In the genomic region with DNA sequence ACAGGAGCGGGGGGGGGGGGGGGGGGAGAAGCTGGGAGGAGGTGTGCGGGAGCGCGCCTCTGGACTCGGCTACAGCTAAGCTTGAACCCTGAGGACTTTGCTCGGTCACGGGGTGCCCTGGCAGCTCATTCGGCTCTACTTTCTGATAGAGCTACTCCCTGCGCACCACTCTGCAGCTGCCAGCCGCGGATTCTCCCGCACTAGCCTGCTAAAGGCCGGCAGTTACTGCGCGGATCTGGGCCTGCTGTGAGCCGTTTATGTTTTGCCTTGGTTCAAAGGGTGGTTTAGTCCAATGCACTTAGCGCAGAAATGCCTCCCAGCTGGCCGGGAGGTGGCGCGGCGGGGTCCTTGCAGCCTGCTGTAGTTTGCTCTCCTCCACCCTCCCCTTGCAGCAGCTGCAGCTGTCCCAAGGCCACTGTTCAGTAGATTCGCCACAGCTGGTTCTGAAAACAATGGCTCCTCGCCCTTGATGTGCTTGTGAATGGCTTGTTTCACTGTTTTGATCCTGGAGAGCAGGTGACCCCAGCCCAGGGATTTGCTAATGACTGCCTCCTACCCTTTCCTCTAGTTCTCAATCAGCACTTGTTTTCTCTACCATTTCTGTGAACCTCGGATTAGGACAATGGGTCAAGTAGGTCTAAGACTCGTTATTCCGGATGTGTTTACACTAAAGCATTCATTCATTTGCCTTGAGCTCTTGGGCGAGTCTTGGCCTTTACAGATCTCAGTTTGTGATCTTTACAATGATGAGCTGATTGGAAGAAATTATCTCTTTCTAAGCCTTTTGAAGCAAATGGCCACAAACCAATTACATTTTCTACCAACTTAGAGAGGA, we compare ENCODE assay signal across 8 mouse cellular contexts. TPM values are rescaled to one million over a fixed set of nuclear protein-coding genes. Genes with fewer than 3 reads are reported as not detected.
A peak's percentile ranks its signal among the peaks of the same experiment; 100 is the strongest.
DNase-seq lines count a peak whose midpoint lies in the region; ATAC-seq and TF ChIP-seq lines count a peak whose summit lies in the region.

No protein-coding gene starts in this region.

- DNase-seq in R1 (ENCODE audit: low read depth, low spot score) = peak; percentile 92
- peak; percentile 30 for DNase-seq in cerebellum, adult 9-11 months
- peak; percentile 65 to 67 for DNase-seq in frontal cortex, postnatal 10 days (ENCODE audit: low spot score in 2 of 2)
- DNase-seq in layer of hippocampus, adult 8-10 months (ENCODE audit: low spot score in 2 of 2) = peak; percentile 61 to 71
- DNase-seq in lung, embryonic 14.5 days = peak; percentile 93
- peak; percentile 86 for DNase-seq in retina, embryonic 14.5 days (ENCODE audit: low spot score)

- H3K9me3 ChIP-seq in lung, embryonic 14.5 days (ENCODE audit: low read depth, low read length) = no peaks in the 10 kb centered on the region

- peak; percentile 81 for TF ChIP-seq CTCF in lung, embryonic 14.5 days (IDR thresholded peaks at IDR 0.05; ENCODE audit: low read depth)

- H3K27ac ChIP-seq in lung, embryonic 14.5 days (ENCODE audit: low read depth) = peak overlapping the region; percentile 93

- under 1% methylated on average over 26 of the region's 27 CpGs for whole genome bisulfite sequencing in lung, embryonic 14.5 days

- no peaks in the 10 kb centered on the region for H3K36me3 ChIP-seq in lung, embryonic 14.5 days (ENCODE audit: insufficient read depth)

- peak overlapping the region; percentile 82 for H3K4me2 ChIP-seq in lung, embryonic 14.5 days

- peak overlapping the region; percentile 75 for H3K9ac ChIP-seq in lung, embryonic 14.5 days

- H3K4me1 ChIP-seq in lung, embryonic 14.5 days (ENCODE audit: insufficient read depth) = no peaks in the 10 kb centered on the region; the same call in 1 of the 2 replicates

- H3K27me3 ChIP-seq in lung, embryonic 14.5 days (ENCODE audit: insufficient read depth, low read length) = no peaks in the 10 kb centered on the region

- ATAC-seq in hematopoietic stem cell, adult 5-6 weeks (replicated peaks in 1 of 2; ENCODE audit: insufficient read depth in 1 of 2, low FRiP score in 2 of 2, low TSS enrichment in 1 of 2, low read depth in 1 of 2, poor library complexity in 2 of 2, severe bottlenecking in 2 of 2) = peak; percentile 48 to 56; a peak in 3 of 4 replicates
- ATAC-seq in lung, embryonic 14.5 days (ENCODE audit: insufficient read depth) = peak; percentile 92
- no peak for ATAC-seq in monocyte, adult 5-6 weeks (replicated peaks; ENCODE audit: insufficient number of reproducible peaks, low FRiP score, low TSS enrichment, poor library complexity, severe bottlenecking)

- H3K4me3 ChIP-seq in lung, embryonic 14.5 days (ENCODE audit: low read depth, low read length) = peak overlapping the region; percentile 69

RNA-seq across cellular contexts. Expression of gene Lurap1l, which starts 1.5 kb away (rescaled TPM):
- total RNA-seq in hematopoietic stem cell, adult 5-6 weeks (2017) = not detected in 2 replicates
- 10 to 100 TPM; 18.7 to 26.7 (median 22.1) TPM for total RNA-seq in layer of hippocampus, adult 8-10 months (2022)
- polyA plus RNA-seq in lung, embryonic 14.5 days (2014; fragmentation: Nextera tagmentation; extraction: Ambion mirVana) = 25.9 and 26.4 TPM in 2 replicates
- total RNA-seq in monocyte, adult 5-6 weeks (2017) = not detected in 3 replicates

Comparison
In these comparisons a context has a peak if more than half of its experiments do, and no peak if none do; other contexts are left out.
1. DNase-seq: peak in every context shown above with its lines; median percentile 93 in lung, embryonic 14.5 days; 92 in R1; 86 in retina, embryonic 14.5 days; 66 in frontal cortex, postnatal 10 days; 66 in layer of hippocampus, adult 8-10 months; 30 in cerebellum, adult 9-11 months.
2. RNA of gene Lurap1l, which starts 1.5 kb away (total RNA-seq): 18.7 to 26.7 TPM in layer of hippocampus, adult 8-10 months; not detected in hematopoietic stem cell, adult 5-6 weeks and not detected in monocyte, adult 5-6 weeks; every median in the first group is over 10 times any median in the second.